Mouse (Mus musculus) spleen, adult 2 months (tissue): ENCODE data around the gene Nms. TPM values are rescaled to one million over a fixed set of nuclear protein-coding genes. Genes with fewer than 3 reads are reported as not detected.
A peak's percentile ranks its signal among the peaks of the same experiment; 100 is the strongest.

Source experiments
- DNase-seq, 2 experiments: peaks; one replicate each; pipeline versions ENCODE4 v3.0.0 to v3.0.0-alpha.2; 2012 to 2021; ENCODE audit warnings: low spot score in 2 of 2, low read depth in 1 of 2
- H3K27ac ChIP-seq: fragments of 200-500 bp; 2 replicates; pipeline ENCODE4 v1.5.1; 2012; ENCODE audit warnings: low read length, inconsistent platforms; ENCODE audit not compliant: insufficient read depth
- H3K27me3 ChIP-seq: fragments of 200-500 bp; 2 replicates; pipeline ENCODE4 v1.6.1; 2012; ENCODE audit warnings: mild to moderate bottlenecking, moderate library complexity, low read length, inconsistent platforms; ENCODE audit not compliant: control insufficient read depth, insufficient read depth
- H3K36me3 ChIP-seq: fragments of 200-500 bp; 2 replicates; pipeline ENCODE4 v1.6.1; 2012; ENCODE audit warnings: mild to moderate bottlenecking, low read length, inconsistent platforms; ENCODE audit not compliant: control insufficient read depth, insufficient read depth
- H3K4me1 ChIP-seq: fragments of 200-500 bp; 2 replicates; pipeline ENCODE4 v1.6.1; 2011; ENCODE audit warnings: inconsistent platforms; ENCODE audit not compliant: control insufficient read depth, insufficient read depth, insufficient read length
- H3K4me3 ChIP-seq: fragments of 200-500 bp; 2 replicates; pipeline ENCODE4 v1.5.1; 2011; ENCODE audit warnings: mild to moderate bottlenecking, inconsistent platforms; ENCODE audit not compliant: insufficient read depth, insufficient read length; ENCODE audit errors: extremely low read depth
- CTCF ChIP-seq: fragments of 200-500 bp; IDR thresholded peaks from 2 replicates; pipeline ENCODE4 v1.5.1; 2011; ENCODE audit warnings: mild to moderate bottlenecking, inconsistent platforms; ENCODE audit not compliant: insufficient read depth, insufficient read length, insufficient replicate concordance; ENCODE audit errors: extremely low read depth
- POLR2A ChIP-seq: fragments of 200-500 bp; IDR thresholded peaks from 2 replicates; pipeline ENCODE4 v1.6.1; 2011; ENCODE audit warnings: low read depth, low read length, inconsistent platforms
- WGBS: fragments of 180-500 bp; shearing (Covaris S2); methylation state at CpG from one replicate; pipeline ENCODE4 v1.1.7; 2018; 5-methylcytosine and 5-hydroxymethylcytosine counted together
- polyA plus RNA-seq: library from polyadenylated mRNA; depleted of rRNA; stranded (reverse); fragments of >200 nt; gene quantifications from 2 replicates; pipeline ENCODE4 v1.2.3, GENCODE M21; 2012

Nms gene
- polyA plus RNA-seq, 1 experiment, result not detected

DNA sequence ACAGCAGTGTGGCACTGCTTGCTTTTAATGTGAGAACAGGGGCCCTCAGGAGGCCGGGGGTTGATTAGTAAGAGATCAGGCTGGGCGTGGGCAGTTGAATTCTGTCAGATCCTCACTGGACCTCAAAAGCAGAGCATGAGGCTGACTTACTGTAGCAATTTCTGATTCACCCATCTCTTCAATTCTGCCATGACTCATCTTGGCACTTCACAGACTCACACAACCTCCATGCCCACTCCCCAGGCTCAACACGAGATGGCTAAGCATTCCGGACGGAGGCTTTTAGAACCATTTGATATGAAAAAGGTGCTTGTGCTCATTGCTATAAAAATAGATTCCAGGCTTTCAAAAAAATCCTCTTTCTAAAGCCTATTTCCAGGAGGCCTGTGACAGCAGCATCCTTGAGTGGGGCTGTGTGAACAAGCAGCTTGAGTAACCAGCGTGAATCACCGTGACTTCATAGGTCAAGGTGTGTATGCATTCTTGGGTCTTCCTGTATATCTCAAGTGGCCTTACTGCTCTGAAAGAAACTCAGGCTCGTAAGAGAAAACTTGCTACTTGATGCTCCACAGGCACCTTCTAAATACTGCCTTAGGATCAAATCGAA, 34.1 kb downstream of the Nms start:
- 85% methylated on average over 9 of the region's 9 CpGs for WGBS
- Histone ChIP-seq H3K27ac (no peak overlapping the region), H3K27me3 (0 out of 2 replicates have a peak, but pooled peaks cover 2% of the 10 kb centered on the region), H3K36me3 (no peaks in the 10 kb centered on the region), H3K4me3 (no peak overlapping the region), H3K4me1 (no peaks in the 10 kb centered on the region)
- no peak for TF ChIP-seq CTCF
- no peak for TF ChIP-seq POLR2A
- no peak for DNase-seq

DNA sequence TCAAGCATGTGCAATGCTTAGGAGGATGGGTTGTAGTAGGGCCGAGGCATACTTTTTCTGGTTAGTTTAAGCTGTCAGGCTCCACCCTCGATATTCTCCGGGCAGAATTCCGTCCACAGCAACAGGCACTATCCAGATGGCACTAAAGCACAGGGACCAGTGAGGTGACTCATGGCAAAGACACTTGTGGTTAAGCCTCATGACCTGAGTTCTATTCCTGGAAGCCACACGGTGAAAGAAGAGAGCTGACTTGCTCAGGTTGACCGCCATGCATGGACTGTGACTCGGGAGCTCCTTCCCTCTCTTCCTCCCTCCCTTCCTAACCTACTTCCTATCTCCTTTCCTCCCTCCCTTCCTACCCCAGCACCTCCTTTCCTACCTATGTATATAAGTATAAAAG, 41.0 kb downstream of the Nms start:
- WGBS, result 71% methylated on average over 7 of the region's 7 CpGs
- H3K27me3 ChIP-seq, result 0 out of 2 replicates have a peak, but pooled peaks cover 2% of the 10 kb centered on the region
- TF ChIP-seq POLR2A (no peak), CTCF (no peak)
- DNase-seq, result no peak
- no peak overlapping the region for H3K4me3 ChIP-seq
- no peak overlapping the region for H3K27ac ChIP-seq
- no peaks in the 10 kb centered on the region for H3K36me3 ChIP-seq
- H3K4me1 ChIP-seq, result no peaks in the 10 kb centered on the region

DNA sequence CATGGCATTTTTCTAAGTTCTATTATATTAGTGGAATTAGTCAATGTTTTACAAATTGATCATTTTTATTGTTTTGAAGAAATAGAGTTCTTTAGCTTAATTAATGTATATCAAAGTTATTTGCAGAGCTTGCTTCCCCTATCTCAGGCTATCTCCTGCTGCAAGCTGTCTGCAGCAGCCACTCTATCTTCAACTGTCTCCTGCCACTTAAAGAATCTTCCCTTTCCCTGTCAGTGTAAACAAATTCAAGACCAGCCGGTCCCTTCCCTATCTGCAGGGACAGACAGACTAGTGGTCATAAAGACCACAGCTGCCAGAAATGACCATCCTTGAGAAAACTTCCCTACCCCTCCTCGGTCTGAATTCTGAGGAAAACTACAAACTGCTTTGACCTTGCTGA, 44.9 kb downstream of the Nms start:
- no peak overlapping the region for H3K27ac ChIP-seq
- no peak for TF ChIP-seq POLR2A
- no peak for TF ChIP-seq CTCF
- 53% methylated on average over 2 of the region's 2 CpGs for WGBS
- no peaks in the 10 kb centered on the region for H3K27me3 ChIP-seq
- no peak overlapping the region for H3K4me3 ChIP-seq
- H3K4me1 ChIP-seq, result peaks cover 9% of the 10 kb centered on the region
- DNase-seq, result no peak
- H3K36me3 ChIP-seq, result no peaks in the 10 kb centered on the region

DNA sequence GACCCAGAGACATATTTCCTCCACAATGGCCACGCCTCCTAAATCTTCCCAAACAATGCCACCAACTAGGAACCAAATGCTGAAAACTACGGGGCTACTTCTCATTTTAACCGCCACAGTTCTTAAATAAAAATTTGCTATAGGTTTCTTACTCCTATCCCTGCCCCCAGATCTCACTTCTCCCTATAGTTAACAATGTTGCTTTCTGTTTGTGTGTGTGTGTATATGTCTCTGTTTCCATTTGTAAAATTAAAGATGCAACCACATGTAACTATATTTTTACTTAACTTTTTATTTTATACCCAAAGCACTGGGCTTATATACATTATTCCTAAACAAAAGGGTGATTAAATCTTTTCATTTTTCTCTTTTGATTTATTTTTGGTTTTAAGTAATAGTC, 46.4 kb downstream of the Nms start, which contains the start of gene Pdcl3:
TSS of gene Pdcl3 (plus strand) at position 301 of the 400 bp plus-strand sequence.
- no peak for DNase-seq
- H3K4me3 ChIP-seq, result no peak within 1 kb of the TSS
- no peak within 1 kb of the TSS for H3K27ac ChIP-seq
- H3K4me1 ChIP-seq, result peaks cover 9% of the 10 kb centered on the region
- no peaks in the 10 kb centered on the region for H3K36me3 ChIP-seq
- WGBS, result 82% methylated on average over 3 of the region's 3 CpGs
- TF ChIP-seq CTCF (no peak), POLR2A (no peak)
- no peaks in the 10 kb centered on the region for H3K27me3 ChIP-seq

DNA sequence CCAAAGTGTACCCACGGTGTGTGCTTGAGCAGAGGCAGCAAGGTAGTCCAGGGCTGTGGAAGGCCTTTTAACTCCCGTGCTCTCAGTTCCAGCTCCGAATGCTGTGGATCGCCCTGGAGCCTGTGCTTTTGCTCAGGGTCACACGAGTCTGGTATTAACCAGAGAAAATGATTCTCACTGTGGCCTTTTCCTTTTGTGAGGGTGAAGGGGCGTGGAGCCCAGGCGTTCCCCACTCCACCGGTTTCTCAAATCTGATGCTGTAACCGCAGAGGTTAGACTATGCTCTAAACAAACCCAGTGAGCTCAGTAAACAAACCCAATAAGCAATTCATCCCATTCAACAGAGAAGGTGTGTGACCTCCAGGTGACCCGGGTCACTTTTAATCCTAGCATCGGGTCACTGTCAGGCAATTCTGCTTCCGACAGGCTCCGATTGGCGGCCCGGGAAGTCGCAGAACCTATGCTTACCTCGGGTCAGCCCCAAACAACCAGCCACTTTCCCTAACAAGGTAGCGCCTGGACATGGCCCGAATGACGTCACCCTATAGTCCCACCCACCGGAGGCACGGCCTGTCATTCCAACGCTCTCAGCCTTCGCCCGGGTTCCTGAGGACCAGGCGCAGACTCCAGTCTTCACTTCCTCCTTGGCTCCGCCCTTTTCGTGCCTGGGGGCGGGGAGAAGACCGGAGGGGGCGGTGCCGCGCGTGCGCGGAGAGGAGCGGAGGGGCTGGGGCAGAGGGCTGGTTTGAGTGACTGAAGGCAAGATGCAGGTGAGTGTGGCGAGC, 48.3 kb downstream of the Nms start:
- peak; percentile 80 to 92 for DNase-seq
- H3K27ac ChIP-seq, result peak overlapping the region; percentile 71; the same call in 1 of the 2 replicates
- peaks cover 2% of the 10 kb centered on the region; the same call in 1 of the 2 replicates for H3K36me3 ChIP-seq
- peaks cover 9% of the 10 kb centered on the region for H3K4me1 ChIP-seq
- 9% methylated on average over 38 of the region's 38 CpGs for WGBS
- TF ChIP-seq POLR2A, result no peak; the same call in 1 of the 2 replicates
- TF ChIP-seq CTCF, result no peak
- peak overlapping the region; percentile 99 for H3K4me3 ChIP-seq
- no peaks in the 10 kb centered on the region for H3K27me3 ChIP-seq

DNA sequence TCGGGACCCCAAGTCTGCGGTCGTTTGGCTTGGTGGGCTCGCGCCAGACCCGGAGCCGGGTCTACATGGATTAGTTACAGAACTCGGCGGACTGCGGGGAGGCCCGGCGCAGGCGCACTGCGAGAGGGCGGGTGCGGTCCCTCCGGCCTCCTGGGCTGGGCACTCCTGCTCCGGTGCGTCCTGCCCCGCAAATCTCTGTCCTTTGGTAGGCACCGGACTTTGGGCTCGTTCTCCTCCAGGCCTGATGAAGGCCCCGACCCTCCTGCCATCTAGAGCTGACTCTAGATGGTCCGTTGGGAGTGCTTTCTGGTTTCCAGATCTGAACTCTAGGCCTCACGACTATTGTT, 48.9 kb downstream of the Nms start:
- under 1% methylated on average over 24 of the region's 25 CpGs for WGBS
- DNase-seq, result no peak
- Histone ChIP-seq H3K27me3 (no peaks in the 10 kb centered on the region), H3K36me3 (peaks cover 4% of the 10 kb centered on the region; the same call in 1 of the 2 replicates), H3K27ac (peak overlapping the region; percentile 71; the same call in 1 of the 2 replicates), H3K4me1 (peaks cover 9% of the 10 kb centered on the region), H3K4me3 (peak overlapping the region; percentile 99)
- no peak for TF ChIP-seq POLR2A
- no peak for TF ChIP-seq CTCF
